Mouse (Mus musculus): ENCODE results near the gene Atat1. TPM values are rescaled to one million over a fixed set of nuclear protein-coding genes. Genes with fewer than 3 reads are reported as not detected.

The Atat1 gene
- total RNA-seq, 1 experiment, result 12.9 TPM

GRCm38 (mm10) chr17:35882924-35883323 is 27.0 kb downstream of the Atat1 start:
- no peaks in the 10 kb centered on the region for H3K9me3 ChIP-seq (ENCODE audit: control insufficient read depth, insufficient read depth, low read depth, low read length)
- DNase-seq (ENCODE audit: low read depth, low spot score), result no peak
- no peak overlapping the region for H3K27ac ChIP-seq (ENCODE audit: insufficient read depth, low read depth, low read length, poor library complexity, severe bottlenecking)
- H3K4me3 ChIP-seq (ENCODE audit: insufficient read depth in 1 of 2, low read depth in 1 of 2, low read length in 2 of 2, poor library complexity in 1 of 2, severe bottlenecking in 1 of 2), result no peak overlapping the region
- in situ Hi-C loops (cut with MboI; ENCODE audit: low sequenced_read_pairs in 2 of 2, unreplicated experiment in 2 of 2), result no loop called here
- H3K36me3 ChIP-seq (ENCODE audit: control insufficient read depth, insufficient read depth, low read length, poor library complexity, severe bottlenecking), result peaks cover 45% of the 10 kb centered on the region
- TF ChIP-seq ZC3H11A (IDR thresholded peaks at IDR 0.05; ENCODE audit: borderline replicate concordance, low read depth, low read length), result no peak
- no peak for TF ChIP-seq CHD2 (IDR thresholded peaks at IDR 0.05; ENCODE audit: low read depth, low read length)
- TF ChIP-seq HCFC1 (IDR thresholded peaks at IDR 0.05; ENCODE audit: borderline replicate concordance, insufficient read depth, low read length), result no peak
- no peak for TF ChIP-seq ZNF384 (IDR thresholded peaks at IDR 0.05; ENCODE audit: low read depth, low read length)
- TF ChIP-seq MAFK (IDR thresholded peaks at IDR 0.05; ENCODE audit: insufficient read depth, low read depth, low read length), result no peak
- H3K4me1 ChIP-seq (ENCODE audit: control insufficient read depth in 2 of 2, insufficient read depth in 2 of 2, low read length in 2 of 2, poor library complexity in 1 of 2), result peaks cover 0 to 4% of the 10 kb centered on the region in 2 experiments; a peak in 1 of 4 replicates
- H3K9ac ChIP-seq (ENCODE audit: insufficient read depth, low read depth, low read length, poor library complexity, severe bottlenecking), result no peak overlapping the region

DNA sequence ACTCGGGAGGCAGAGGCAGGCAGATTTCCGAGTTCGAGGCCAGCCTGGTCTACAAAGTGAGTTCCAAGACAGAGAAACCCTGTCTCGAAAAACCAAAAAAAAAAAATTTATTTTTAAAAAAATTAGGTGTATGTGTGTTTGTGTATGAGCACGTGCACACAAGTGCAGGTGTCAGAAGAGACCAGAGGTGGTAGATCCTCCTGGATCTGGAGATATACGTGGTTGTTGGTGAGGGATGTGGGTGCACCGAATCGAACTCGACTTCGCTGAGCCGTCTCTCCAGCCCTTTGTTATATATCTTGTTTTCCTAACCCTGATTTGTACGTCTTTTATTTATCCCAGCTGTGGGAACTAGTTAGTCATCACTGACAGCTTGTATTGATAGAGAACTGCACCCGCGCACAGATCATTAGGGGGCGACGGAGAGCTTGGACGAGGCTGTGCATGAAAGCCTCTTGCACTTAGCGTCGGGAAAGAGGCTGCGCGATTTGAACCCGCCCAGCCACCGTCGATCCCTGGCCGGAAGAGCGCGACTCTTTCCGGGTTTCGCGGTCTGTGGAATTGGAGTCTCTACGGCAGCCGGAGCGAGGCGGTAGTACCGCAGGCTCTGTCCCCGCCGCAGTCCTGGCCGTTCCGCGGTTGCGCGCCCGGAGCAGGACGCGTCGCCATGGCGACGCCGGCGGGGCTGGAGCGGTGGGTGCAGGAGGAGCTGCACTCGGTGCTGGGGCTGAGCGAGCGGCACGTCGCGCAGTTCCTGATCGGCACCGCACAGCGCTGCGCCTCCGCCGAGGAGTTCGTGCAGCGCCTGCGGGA is 30.4 kb downstream of the Atat1 start, which contains the start of gene Dhx16:
TSS of gene Dhx16 (plus strand) at position 575 of the 813 bp plus-strand sequence.
- in situ Hi-C loops (cut with MboI; ENCODE audit: low sequenced_read_pairs in 2 of 2, unreplicated experiment in 2 of 2), result no loop called here
- H3K4me1 ChIP-seq (ENCODE audit: control insufficient read depth in 2 of 2, insufficient read depth in 2 of 2, low read length in 2 of 2, poor library complexity in 1 of 2), result peaks cover 0 to 2% of the 10 kb centered on the region in 2 experiments; a peak in 1 of 4 replicates
- DNase-seq (ENCODE audit: low read depth, low spot score), result peak; percentile 95
- no peak within 1 kb of the TSS for H3K27ac ChIP-seq (ENCODE audit: insufficient read depth, low read depth, low read length, poor library complexity, severe bottlenecking)
- H3K9ac ChIP-seq (ENCODE audit: insufficient read depth, low read depth, low read length, poor library complexity, severe bottlenecking), result peak within 1 kb of the TSS; percentile 79
- H3K9me3 ChIP-seq (ENCODE audit: control insufficient read depth, insufficient read depth, low read depth, low read length), result no peaks in the 10 kb centered on the region
- peaks cover 29% of the 10 kb centered on the region for H3K36me3 ChIP-seq (ENCODE audit: control insufficient read depth, insufficient read depth, low read length, poor library complexity, severe bottlenecking)
- TF ChIP-seq MAFK (IDR thresholded peaks at IDR 0.05; ENCODE audit: insufficient read depth, low read depth, low read length) (no peak), HCFC1 (IDR thresholded peaks at IDR 0.05; ENCODE audit: borderline replicate concordance, insufficient read depth, low read length) (peak; percentile 78), ZC3H11A (IDR thresholded peaks at IDR 0.05; ENCODE audit: borderline replicate concordance, low read depth, low read length) (no peak), ZNF384 (IDR thresholded peaks at IDR 0.05; ENCODE audit: low read depth, low read length) (no peak), CHD2 (IDR thresholded peaks at IDR 0.05; ENCODE audit: low read depth, low read length) (no peak)
- peak within 1 kb of the TSS; percentile 86 to 89 for H3K4me3 ChIP-seq (ENCODE audit: insufficient read depth in 1 of 2, low read depth in 1 of 2, low read length in 2 of 2, poor library complexity in 1 of 2, severe bottlenecking in 1 of 2)

DNA sequence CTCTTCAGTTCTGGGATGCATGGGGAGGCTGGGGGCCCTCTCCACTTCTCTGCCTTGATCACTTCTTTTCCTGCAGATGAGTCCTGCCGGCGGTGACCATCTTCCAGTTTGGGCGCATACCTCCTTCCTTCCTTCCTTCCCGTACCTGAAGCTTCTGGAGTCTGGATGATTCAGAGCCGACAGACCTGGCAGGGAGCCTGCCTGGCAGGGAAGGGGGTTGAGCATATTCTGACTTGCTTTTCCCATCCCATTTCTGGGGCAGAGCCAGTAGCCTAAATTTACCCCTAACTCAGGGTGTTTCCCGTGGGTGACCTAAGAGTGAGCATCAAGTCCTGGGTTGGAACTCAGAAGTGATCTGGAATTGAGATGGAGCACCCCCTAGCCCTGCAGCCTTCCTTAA is 35.2 kb downstream of the Atat1 start:
- Histone ChIP-seq H3K4me3 (ENCODE audit: insufficient read depth in 1 of 2, low read depth in 1 of 2, low read length in 2 of 2, poor library complexity in 1 of 2, severe bottlenecking in 1 of 2) (no peak overlapping the region), H3K27ac (ENCODE audit: insufficient read depth, low read depth, low read length, poor library complexity, severe bottlenecking) (no peak overlapping the region), H3K4me1 (ENCODE audit: control insufficient read depth in 2 of 2, insufficient read depth in 2 of 2, low read length in 2 of 2, poor library complexity in 1 of 2) (peaks cover 0 to 3% of the 10 kb centered on the region in 2 experiments; a peak in 1 of 4 replicates), H3K36me3 (ENCODE audit: control insufficient read depth, insufficient read depth, low read length, poor library complexity, severe bottlenecking) (peaks cover 10% of the 10 kb centered on the region), H3K9ac (ENCODE audit: insufficient read depth, low read depth, low read length, poor library complexity, severe bottlenecking) (no peak overlapping the region), H3K9me3 (ENCODE audit: control insufficient read depth, insufficient read depth, low read depth, low read length) (no peaks in the 10 kb centered on the region)
- no peak for TF ChIP-seq ZNF384 (IDR thresholded peaks at IDR 0.05; ENCODE audit: low read depth, low read length)
- no peak for TF ChIP-seq HCFC1 (IDR thresholded peaks at IDR 0.05; ENCODE audit: borderline replicate concordance, insufficient read depth, low read length)
- TF ChIP-seq CHD2 (IDR thresholded peaks at IDR 0.05; ENCODE audit: low read depth, low read length), result no peak
- TF ChIP-seq MAFK (IDR thresholded peaks at IDR 0.05; ENCODE audit: insufficient read depth, low read depth, low read length), result no peak
- no peak for TF ChIP-seq ZC3H11A (IDR thresholded peaks at IDR 0.05; ENCODE audit: borderline replicate concordance, low read depth, low read length)
- DNase-seq (ENCODE audit: low read depth, low spot score), result no peak
- in situ Hi-C loops (cut with MboI; ENCODE audit: low sequenced_read_pairs in 2 of 2, unreplicated experiment in 2 of 2), result loop anchor here in 1 of 2 experiments (5.0 kb wide), 1 partner anchor 47 kb away; no protein-coding TSS in a partner anchor

- H3K9me3 ChIP-seq (ENCODE audit: control insufficient read depth, insufficient read depth, low read depth, low read length), result no peaks in the 10 kb centered on the region
- no peak overlapping the region; the same call in 1 of the 2 replicates for H3K27ac ChIP-seq (ENCODE audit: insufficient read depth, low read depth, low read length, poor library complexity, severe bottlenecking)
- in situ Hi-C loops (cut with MboI; ENCODE audit: low sequenced_read_pairs in 2 of 2, unreplicated experiment in 2 of 2), result loop anchor here in 1 of 2 experiments (5.0 kb wide), 1 partner anchor 47 kb away; no protein-coding TSS in a partner anchor
- TF ChIP-seq ZNF384 (IDR thresholded peaks at IDR 0.05; ENCODE audit: low read depth, low read length) (no peak), ZC3H11A (IDR thresholded peaks at IDR 0.05; ENCODE audit: borderline replicate concordance, low read depth, low read length) (no peak), HCFC1 (IDR thresholded peaks at IDR 0.05; ENCODE audit: borderline replicate concordance, insufficient read depth, low read length) (no peak), CHD2 (IDR thresholded peaks at IDR 0.05; ENCODE audit: low read depth, low read length) (no peak), MAFK (IDR thresholded peaks at IDR 0.05; ENCODE audit: insufficient read depth, low read depth, low read length) (no peak)
- peak overlapping the region in 1 of 2 experiments; percentile 36; a peak in 1 of 4 replicates for H3K4me3 ChIP-seq (ENCODE audit: insufficient read depth in 1 of 2, low read depth in 1 of 2, low read length in 2 of 2, poor library complexity in 1 of 2, severe bottlenecking in 1 of 2)
- DNase-seq (ENCODE audit: low read depth, low spot score), result peak; percentile 74
- H3K36me3 ChIP-seq (ENCODE audit: control insufficient read depth, insufficient read depth, low read length, poor library complexity, severe bottlenecking), result peaks cover 10% of the 10 kb centered on the region
- peak overlapping the region; percentile 73; the same call in 1 of the 2 replicates for H3K9ac ChIP-seq (ENCODE audit: insufficient read depth, low read depth, low read length, poor library complexity, severe bottlenecking)
- H3K4me1 ChIP-seq (ENCODE audit: control insufficient read depth in 2 of 2, insufficient read depth in 2 of 2, low read length in 2 of 2, poor library complexity in 1 of 2), result peaks cover 0 to 3% of the 10 kb centered on the region in 2 experiments; a peak in 1 of 4 replicates
Observed at GRCm38 (mm10) chr17:35873774-35874519, 35.9 kb downstream of the Atat1 start.

Measured in ES-E14 (cell line).